Mouse (Mus musculus): ENCODE measurements around the gene Micall1. TPM values are rescaled to one million over a fixed set of nuclear protein-coding genes. Genes with fewer than 3 reads are reported as not detected.
A peak's percentile ranks its signal among the peaks of the same experiment; 100 is the strongest.

Micall1 gene
- 42.9 and 57.5 TPM in 2 replicates for total RNA-seq (2021)
- long read RNA-seq, transcript Micall1-208 (2 exons, 605 nt), result minor isoform, 5 of 50 reads
- long read RNA-seq, transcript Micall1-207 (3 exons, 700 nt), result major isoform, 11 of 50 reads
- long read RNA-seq, partial matches to known transcripts, result 6 of 50 reads
- long read RNA-seq, other reads (novel, unspliced or antisense), result 23 of 50 reads

DNA sequence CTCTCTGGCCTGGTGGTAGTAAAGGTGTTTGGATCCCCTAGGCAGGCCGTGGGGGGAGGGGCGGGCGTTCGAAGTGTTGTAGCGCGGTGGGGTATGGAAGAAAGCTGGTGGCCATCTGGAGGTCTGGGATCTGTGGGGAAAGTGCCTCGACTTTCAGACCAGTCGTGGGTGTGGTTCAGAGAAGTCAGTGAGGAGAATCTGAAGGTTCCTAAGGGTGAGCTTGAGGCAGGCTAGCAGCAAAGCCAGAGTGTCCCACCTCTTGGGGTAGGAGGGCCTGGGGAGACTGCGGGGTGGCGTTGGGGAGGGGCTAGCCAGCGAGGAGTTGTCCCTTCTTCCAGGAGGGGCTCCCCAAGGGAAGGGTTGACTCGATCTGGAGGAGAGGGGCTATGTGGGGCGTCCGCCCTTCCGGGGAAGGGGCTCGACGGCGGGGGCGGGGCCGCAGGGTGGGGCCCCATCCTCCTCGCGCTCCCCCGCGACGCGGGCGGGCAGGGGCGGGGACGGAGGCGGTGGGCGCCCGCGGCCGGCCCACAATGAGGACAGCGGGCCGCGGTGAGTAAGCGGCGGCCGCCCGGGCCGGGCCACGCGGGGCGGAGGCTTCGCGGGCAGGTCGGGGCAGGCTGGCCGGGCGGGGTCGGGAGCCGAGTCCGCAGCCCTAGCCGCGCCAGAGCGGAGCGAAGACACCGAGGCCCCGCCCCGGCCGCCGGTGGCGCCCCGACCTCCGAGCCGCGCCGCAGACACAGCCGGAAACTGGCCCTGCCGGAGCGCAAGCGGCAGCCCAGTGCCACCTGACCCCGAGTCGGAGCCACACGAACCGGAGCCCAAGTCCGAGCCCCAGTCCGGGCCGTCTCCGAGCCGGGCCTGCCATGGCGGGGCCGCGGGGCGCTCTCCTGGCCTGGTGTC, at the start of gene Micall1:
Micall1 (plus strand) TSS at position 478 of the 900 bp plus-strand sequence.
- peak; percentile 87 for DNase-seq

DNA sequence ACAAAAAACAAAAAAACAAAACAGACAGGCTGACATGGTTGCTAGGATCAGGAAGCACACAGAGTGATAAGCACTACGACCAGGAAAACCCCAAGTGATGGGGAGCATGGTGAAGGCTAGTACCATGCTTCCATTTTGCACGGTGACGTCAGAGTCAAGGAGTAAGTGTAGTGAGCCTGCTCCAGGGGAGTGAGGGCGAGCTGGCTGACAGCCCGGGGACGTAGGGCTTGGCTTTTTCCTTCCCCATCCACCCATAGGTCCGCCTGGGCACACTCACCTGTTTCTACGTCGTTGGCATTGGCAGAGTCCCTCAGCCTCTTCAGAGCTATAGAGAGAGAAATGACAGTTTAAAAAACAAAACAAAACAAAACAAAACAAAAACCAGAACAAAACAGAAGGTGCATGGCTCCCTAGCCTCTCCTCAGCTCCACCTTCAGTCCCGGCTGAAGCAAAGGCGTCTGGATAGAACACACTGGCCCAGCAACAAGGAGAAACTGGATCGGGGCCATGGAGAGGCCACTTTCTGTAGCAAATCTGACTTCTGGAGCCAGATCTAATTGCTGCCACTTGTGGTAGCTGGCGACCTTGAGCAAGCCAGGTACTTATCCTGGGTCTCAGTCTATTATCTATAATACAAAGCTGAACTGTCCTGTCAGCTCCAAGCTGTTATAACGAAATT, 47.7 kb upstream of the Micall1 start:
- DNase-seq, result no peak

DNA sequence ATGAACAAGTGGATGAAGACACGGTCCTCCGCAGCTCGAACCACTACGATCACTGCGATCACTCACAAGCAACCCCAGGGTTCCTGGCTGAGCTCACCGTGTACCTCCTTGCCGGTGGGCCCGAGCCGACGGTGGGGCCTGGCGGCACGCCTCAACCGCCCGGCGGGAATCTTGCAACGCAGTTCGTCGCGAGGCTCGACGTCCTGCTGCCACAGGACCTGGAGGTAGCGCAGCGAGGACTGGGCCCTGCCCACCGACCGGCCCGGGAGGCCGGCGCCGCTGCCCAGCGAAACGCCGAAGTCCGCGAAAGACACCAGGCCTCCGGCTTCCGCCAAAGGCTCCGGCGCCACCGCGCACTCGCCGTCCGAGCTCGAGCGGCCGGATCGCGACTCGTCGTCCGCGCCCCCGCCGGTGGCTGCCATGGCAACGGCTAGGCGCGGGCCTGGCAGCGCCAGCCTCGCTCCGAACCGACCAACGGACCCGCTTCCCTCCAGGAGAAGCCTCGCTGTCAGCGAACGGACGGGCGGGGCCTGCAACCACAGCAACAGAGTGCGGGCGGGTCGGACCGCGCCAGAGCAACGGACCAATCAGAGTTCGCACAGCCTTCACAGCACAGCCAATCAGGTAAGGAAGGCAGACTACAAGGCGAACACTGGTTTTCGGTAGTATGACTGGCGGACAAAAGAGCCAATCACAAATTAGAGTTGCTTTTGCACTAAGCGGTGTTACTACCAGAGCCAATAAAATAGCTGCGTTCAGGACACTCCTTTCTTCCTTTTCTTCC, 46.1 kb upstream of the Micall1 start, which contains the start of gene Ankrd54:
Ankrd54 (minus strand) TSS at position 518 of the 784 bp plus-strand sequence.
- DNase-seq, result peak; percentile 96

DNA sequence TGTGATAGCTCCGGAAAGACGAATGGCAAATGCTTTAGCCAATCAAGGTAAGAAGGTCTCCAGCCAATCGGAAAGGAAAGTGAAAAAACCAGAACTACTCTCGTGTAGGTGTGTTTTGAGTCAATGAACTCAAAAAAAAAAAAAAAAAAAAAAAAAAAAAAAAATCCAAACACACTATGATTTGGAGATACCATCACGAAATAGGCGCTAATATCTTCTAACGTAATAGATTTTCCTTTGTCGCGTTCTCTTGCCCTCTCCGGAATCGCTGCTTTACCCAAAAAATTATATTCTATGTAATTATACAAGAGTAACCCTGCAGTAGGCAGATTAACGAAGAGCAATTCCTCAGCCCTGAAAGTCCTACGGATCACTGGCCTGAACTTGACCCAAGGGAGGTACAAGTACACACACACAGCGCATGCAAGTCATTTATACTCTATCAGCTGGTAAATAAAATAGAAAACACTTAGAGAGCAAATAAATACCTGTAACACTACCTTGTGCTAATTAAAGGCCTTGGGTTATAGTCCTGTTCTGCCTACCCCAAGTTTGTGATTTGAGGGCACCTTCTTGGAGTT, 45.4 kb upstream of the Micall1 start:
- no peak for DNase-seq

DNA sequence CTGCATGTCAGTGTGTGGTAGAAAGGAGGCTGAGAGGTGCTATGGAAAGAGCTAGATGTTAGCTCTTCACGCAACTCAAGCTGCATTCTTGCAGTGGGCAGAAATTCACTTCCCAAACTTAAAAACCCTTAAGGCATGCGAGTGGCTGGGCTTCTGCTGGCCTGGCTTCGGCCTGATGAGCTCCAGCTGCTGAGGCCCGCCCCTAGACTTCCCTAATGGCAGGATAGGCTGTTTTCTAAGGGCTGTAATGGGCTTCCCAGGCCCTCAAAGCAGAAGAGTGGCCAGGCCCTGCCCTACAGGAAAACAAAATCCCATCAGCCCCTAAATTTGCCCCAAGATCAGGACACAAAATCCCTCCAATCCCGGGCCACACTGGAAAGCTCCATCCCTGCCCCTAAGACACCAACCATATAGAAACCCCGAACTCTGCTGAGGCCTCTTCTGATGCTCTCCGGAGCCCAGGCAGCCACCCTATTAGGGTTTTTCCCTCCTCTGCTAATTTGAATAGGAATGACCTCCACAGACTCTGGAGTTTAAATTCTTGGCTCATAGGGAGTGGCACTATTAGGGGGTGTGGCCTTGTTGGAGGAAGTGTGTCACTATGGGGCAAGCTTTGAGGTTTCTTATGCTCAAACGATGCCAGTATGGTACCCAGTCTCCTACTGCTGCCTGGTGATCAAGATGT, 43.5 kb upstream of the Micall1 start:
- no peak for DNase-seq

DNA sequence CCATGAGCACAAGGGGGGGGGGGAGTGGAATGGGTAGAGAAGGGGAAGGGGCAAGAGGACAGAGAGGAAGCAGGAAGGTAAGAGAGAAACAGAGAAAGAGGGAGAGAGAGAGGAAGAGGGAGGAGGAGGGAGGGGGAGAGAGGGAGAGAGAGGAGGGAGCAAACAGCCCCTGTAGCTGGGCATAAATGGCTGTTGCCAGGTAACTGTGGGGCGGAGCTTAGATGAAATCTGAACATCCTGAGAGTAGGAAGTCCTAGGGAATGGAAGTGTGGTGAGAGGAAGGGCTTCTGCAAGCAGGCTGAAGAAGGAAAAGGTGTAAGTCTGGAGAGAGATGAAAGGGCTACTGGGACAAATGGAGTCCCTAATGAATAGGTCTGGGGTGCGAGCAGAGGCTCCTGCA, 42.4 kb upstream of the Micall1 start:
- no peak for DNase-seq

DNA sequence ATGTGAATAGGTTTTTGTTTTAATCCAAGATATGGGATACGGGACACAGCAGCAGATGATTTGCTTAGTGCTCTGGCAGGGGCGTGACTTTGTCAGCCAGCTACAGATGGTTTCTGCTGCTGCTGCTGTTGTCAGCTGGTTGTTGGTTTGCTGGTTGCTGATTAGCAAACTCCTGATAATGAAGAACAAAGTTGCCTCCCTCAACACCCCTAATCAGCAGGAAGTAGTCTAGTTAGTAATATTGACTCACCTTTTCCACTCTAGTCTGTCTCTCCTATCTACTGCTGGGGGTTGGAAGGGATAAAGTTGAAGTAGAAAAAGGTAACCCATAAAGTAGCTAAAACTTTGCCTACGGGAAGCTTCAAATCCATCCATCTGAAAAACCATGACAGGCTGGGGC, 41.1 kb upstream of the Micall1 start:
- DNase-seq, result no peak

DNA sequence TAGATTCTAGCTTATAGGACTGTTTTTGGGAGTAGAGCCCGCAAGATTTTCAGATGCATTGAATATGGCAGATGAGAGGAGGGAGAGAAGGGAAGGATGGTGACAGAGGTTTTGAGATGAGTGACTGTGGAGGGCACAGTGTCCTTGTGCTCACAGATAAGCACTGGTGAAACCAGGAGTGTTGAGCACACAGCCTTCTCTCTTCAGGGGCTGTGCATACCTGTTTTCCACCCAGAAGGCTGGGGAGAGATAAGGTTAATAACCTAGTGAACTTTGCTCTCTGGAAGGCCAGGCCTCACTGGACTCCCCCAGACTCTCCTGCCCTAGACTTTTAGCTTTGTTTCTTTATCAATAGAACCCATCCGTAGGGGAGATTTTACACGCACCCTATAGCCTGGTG, 40.3 kb upstream of the Micall1 start:
- DNase-seq, result no peak

DNA sequence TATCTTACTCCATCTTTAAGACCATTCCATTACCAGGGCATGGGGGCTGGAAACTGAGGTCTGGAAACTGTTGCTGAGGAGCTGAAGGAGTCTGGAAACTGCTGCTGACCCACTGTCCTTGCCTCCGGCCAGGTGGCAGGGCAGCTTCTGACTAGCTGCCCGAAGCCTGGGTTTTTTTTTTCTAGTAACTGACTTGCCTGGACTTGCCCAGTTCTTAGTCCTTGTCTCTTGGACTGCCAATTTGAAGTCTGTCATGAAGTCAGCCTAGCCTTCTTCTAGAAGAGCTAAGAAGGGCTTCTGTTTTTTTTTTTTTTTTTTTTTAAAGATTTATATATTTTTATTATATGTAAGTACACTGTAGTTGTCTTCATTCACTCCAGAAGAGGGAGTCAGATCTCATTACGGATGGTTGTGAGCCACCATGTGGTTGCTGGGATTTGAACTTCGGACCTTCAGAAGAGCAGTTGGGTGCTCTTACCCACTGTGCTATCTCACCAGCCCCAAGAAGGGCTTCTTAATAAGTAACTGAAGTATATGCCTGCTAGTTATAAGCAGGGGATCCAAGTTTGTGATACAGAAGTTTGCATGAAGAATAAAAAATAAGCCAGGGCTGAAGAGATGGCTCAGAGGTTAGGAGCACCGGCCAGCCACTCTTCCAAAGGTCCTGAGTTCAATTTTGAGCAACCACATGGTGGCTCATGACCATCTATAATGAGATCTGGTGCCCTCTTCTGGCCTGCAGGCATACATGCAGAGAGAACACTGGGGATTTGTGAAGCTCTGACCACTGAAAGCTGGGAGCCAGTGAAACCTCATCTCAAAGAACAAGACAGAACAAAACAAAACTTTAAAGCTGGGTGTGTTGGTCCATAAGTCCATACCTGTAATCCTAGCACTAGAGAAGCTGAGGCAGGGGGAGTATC, 37.3 kb upstream of the Micall1 start:
- DNase-seq, result no peak

DNA sequence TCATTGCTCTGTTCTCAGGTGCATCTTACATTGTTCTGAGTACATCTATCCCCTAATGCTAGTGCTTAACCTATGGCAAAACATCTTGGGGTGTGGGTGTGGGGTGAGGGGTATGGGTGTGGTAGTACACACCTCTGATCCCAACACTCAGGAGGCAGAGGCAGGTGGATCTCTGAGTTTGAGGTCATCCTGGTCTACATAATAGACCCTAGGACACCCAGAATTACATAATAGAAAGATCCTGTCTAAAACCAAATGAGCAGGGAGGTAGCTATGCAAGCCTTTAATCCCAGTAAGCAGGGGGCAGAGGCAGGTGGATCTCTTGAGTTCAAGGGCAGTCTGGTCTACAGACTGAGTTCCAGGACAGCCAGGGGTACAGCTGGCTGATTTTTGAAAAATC, 34.9 kb upstream of the Micall1 start:
- no peak for DNase-seq

DNA sequence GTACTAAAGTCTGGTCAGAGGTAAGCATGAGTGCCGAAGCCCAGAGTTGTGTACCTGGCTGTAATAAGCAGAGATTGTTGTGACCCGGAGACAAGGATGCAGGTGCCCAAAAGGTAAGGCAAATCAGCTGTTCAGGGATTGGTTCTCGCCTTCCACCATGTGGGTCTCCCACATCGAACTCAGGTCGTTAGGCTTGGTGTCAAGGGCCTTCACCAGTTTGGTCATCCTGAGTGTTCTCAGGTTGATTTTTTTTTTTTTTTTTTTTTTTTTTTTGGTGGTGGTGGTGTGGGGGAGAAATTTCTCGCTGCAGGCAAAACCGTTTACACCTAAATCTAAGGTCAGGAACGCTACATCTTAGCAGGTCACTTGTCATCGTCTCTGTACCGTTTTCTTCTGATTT, 34.3 kb upstream of the Micall1 start:
- DNase-seq, result no peak

DNA sequence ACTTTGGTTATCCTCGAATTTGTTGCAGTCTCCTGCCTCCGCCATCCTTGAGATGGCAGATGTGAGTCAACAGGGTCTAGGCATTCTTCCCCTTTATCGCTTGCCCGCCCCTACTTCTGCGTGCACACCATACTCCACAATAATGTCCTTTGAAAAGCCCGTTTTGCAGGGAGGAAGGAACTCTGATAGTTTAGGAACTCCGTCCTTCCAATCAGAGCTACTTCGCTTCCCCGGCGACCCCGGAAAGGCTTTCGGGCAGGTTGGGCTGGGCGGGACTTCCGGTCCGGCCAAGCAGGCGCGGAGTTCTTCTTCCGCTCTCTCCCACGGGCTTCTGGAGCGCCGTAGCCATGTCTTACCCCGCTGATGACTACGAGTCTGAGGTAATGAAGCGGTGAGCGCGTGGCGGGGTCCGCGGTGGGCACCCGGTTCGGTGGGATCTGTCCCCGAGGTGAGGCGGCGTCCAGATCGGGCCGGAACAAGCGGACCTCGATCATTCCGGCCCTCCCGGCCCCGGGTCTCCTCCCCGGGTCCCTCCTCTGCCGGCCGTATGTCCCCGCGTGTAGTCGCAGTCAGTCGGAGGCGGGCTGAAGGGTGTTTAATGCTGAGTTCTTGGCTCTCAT, 33.7 kb upstream of the Micall1 start, which contains the start of gene Eif3l:
Eif3l (plus strand) TSS at position 267 of the 620 bp plus-strand sequence.
- peak; percentile 91 for DNase-seq

DNA sequence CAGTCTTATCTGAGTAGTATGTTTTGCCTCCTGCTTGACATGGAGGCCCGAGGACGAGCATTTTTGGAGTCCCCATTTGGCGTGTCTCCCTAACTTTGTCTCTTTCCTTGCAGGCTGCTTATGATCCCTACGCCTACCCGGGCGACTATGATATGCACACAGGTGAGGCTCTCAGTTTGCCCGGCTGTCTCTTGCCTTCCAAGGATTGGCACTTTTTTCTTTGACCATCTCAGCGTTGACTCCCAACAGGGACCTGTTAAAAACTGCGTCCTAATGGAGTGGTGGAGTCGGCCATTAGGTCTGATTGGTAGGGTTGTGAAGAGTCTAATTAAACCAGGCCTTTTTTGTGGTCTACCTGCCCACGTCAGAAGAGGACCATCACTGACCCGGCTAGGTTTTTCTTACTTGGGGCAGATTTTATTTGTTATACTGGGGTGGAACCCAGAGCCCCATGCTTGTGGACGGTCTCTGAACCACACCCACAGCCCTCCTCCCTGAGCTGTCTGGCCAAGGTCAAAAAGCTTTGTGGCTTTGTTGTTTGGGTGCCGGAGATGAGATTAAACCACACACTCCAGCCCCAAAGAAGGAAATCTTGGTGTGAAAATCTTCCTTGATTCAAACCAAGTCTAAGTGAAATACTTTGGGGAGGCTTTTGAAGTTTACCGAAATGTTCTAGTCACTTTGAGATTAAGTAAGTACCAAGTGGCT, 32.9 kb upstream of the Micall1 start:
- no peak for DNase-seq

DNA sequence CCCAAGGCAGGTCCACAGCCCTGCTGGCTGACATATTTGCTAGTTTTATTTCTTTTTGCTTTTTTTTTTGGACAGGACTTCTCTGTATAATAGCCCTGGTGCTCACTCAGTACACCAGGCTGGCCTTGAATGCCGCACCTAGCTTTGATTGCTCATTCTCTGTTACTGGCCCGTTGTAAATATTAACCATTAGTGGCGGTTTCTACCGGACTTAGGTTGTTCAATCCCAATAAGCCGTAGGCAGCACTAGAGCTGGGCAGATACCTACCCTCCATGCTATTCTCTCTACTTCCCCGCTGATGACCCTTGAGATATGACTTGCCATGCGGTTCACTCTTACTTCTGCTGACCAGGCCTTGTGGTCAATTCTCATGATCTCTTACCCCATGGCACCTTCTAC, 29.1 kb upstream of the Micall1 start:
- DNase-seq, result no peak

DNA sequence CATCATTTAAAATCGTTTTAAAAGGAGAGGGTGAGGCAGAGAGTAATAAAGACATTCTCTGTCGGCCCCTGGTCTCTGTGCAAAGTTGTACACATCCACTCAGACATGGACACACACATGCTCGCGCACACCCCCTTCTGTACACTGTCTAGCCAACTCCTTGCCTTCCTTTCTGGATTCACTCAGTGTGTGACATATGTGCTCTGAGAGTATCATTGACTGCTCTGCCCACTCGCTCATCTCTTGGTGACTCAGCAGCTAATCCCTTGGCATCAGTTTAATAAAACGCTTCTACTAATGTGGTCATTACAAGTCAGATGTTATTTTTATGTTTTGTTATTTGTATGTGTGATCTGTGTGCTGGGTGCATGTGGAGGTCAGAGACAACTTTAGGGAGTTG, 16.4 kb upstream of the Micall1 start:
- DNase-seq, result no peak

DNA sequence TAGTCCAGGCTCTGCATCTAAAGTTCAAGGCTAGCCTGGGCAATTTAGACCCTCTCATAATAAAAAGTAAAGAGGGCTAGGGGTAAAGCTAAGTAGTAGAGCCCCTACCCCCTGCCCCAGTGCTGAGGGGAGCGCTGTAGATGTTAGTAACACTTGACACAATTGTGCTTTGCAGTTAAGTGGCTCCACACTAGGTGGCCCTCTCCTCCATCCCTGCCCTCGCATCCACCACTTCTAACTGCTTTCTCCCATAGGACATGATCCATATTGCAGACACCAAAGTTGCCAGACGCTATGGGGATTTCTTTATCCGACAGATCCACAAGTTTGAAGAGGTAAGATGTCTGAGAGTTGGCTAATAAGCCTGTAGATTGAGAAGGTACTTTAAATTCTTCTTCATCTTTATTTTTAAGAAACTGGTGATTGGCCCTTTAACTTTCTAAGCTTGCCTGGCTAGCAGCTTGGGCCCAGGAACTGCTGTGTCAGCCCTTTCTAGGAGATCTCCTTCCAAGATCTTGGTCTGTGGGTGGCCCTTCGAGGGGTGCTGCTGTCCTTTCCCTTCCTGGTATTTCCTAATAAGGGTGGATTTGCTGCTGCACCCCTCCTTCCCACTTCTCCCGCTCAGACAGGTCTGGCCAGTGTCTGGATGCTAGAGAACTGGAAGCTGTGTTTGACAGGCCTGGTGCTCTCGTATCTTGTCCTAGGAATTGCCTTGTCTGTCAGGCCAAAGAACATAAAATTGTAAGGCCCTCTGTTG, 15.4 kb upstream of the Micall1 start:
- peak; percentile 47 for DNase-seq

DNA sequence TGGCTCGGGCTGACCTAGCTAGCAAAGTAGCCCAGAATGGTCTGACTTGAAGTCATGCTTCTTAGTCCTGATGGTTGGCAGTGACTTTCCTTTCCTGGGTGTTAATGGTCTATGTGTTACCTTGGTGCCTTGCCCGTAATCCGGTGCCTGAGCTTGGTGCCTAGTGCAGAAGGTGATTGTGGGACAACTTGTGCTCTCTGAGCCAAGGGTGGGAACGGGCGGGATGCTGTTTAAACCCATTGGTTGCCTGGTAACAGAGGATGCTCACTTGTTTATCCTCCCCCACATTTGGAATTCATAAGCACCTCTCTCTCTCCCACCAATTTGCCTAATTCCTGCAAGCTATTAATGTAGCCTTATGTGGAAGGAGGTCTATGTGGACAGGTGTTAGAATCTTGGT, 13.2 kb upstream of the Micall1 start:
- no peak for DNase-seq

DNA sequence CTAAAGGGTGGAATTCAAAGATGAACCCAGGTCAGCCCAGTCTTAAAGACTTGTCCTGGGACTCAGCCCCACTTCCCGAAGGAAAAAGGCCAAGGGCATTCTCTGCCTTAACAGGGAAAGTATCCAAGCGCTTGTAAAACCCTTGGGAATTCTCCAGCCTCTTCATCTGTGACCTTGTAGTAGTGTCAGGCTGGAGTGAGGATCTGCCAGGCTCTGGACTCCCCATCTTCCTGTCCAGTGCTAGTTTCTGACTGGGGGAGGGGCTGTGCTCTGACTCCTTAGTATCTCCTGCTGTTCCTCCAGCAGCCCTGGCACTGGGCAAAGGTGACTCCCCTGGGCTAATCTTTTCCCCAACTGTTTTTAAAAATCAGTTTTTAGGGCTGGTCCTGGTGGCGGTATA, 12.1 kb upstream of the Micall1 start:
- no peak for DNase-seq

Data from adrenal gland, postnatal 25 days (tissue).